Mouse (Mus musculus) mature B cell (primary cell): ENCODE data around the gene Plxna2.

Experiments
- in situ Hi-C: fragments of 300-500 bp; cut with MboI; formaldehyde crosslinking; loops from 2 replicates; pipeline ENCODE4 v1.14.3; 2019

Gene Plxna2

DNA sequence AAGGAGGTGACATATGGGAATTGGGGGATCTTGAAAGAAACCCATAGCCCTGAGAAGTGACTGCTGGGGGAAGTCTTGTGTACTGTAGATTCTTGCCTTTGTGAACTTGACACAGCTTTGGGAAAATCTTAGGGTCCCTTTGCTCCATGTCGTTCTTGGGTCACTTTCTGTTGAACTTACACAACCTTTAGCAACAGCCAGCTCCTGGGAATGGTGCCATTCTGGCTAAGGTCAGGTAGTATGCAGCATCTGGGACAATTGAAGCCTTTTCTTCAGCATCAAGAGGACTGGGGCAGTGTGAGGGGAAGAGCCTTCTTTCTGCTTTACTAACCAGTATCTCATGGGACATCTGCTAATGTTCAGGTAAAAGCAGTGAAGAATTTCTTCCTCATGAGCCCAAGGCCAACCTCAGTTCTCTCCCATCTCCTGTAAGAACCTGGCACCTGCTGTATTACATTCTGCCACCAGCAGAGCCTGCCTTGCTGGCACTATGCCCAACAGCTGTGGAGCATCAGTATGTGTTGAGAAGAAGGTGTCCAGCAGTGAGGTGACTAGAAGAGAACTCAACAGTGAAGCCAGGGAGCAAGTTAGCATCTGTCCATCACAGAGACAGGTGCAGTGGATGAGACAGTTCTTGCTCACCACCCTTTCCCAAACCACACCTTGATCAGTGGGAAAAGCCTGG, 86.3 kb downstream of the Plxna2 start:
- in situ Hi-C loops: no loop called here

- in situ Hi-C loops: no loop called here
These were observed 88.5 kb downstream of the Plxna2 start for GRCm38 (mm10) chr1:194706566-194706965.

- in situ Hi-C loops: no loop called here
These were observed 94.4 kb downstream of the Plxna2 start for GRCm38 (mm10) chr1:194712373-194712772.

DNA sequence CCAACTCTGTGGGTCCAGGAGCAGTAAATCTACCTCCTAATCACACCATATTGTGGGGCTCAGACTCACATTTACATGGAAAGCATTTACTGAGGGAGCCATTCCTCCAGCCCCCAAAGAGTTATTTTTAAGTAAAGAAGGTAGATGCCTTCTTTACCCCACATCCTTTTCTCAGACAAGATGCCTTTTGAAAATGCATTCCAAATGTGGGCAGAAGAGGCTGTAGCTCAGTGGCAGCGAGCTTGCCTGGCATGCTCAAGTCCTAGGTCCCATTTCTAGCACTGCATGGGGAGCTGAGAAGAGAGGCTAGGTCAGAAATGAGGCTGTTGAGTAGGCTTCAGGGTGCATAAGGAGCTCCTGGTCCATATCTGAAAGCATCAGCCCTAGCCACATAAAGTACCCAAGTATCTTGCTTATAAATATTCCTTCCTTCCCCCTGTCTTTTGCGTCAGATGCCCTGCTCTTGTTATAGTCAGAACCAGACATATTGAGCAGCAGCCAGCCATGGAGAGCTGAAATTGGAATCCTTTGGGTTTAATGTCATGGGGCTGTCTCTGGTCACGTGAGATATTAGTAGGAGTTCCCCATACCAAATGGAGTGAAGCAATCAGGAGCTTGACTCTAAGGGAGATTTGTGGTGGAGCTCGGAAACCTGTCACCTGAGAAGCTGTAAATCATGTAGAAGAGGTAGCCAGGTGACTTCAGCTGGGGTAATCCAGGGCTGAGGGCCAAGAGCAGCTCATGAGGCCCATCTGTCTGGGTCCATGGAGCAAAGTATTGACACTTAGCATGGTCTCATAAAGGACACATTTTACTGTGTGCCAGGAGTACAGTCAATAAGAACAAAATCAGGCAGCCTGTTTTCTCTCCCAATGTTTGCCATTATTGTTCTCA, 96.4 kb downstream of the Plxna2 start:
- in situ Hi-C loops: no loop called here

- in situ Hi-C loops: no loop called here
These were observed 99.4 kb downstream of the Plxna2 start for GRCm38 (mm10) chr1:194717451-194717874.

DNA sequence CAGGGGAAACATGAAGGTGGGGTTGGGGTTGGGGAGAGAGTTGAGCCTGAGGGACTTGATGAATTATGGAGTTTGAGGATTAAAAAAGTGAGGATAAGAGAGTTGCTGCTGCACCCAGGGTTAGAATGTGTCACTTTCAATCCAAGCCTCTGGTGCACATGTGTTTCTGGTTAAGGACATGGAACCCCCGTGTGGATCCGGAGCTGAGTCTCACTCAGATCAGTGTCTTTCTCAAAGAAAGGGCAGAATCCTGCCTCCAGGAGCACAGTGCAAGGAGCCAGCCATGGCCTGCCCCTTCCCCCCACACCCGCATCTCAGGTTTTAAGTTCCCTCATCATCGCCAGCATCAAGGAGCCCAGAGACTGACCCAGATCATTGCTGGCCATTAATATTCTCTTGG, 102.4 kb downstream of the Plxna2 start:
- in situ Hi-C loops: no loop called here

GRCm38 (mm10) chr1:194721260-194721659, 103.2 kb downstream of the Plxna2 start:
- in situ Hi-C loops: no loop called here

DNA sequence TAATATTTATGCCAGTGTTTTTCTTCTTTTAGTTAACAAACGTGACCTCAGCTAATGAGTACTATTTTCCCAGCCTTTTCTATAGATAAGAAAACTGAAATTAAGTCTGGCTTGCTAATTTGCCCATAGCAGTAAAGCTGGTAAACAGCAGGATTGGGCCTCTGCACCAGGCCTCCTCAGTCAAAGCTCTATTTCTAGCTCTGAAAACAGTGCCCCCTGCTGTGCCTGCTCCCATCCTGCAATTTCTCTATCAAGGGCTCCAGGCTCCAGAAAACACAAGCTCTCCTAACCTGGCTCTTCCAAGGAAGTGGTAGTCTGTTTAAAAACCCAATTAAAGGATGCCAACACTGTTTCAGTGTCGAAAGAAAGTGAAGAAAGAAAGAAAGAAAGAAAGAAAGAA, 104.3 kb downstream of the Plxna2 start:
- in situ Hi-C loops: no loop called here

GRCm38 (mm10) chr1:194734836-194735235, 116.8 kb downstream of the Plxna2 start:
- in situ Hi-C loops: no loop called here

- in situ Hi-C loops: no loop called here
These were observed 121.9 kb downstream of the Plxna2 start for GRCm38 (mm10) chr1:194739894-194740293.

DNA sequence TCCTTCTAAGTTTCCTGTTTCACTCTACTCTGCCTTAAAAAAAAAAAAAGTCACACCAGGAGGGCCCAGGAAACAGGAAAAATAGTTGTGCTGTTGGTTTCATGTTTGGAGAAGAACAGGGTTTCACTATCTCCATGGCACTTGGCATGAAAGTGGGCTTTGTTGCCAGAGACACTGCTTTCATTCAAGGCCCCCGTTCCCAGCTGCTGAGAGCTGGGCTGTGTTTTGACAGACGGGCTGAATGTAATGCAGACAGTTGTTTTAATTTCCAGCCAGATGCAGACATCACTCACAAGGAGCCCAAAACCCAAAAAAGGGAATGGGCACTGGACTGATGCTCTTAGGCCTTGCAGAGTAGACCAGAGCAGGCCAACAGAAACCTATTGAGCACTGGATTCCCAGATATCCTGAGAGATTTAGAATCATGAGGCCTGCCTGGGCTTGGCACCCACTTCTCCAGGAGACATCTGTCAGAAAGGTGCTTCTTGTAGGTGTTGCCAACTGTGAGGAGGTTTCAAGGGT, 124.9 kb downstream of the Plxna2 start:
- in situ Hi-C loops: no loop called here

DNA sequence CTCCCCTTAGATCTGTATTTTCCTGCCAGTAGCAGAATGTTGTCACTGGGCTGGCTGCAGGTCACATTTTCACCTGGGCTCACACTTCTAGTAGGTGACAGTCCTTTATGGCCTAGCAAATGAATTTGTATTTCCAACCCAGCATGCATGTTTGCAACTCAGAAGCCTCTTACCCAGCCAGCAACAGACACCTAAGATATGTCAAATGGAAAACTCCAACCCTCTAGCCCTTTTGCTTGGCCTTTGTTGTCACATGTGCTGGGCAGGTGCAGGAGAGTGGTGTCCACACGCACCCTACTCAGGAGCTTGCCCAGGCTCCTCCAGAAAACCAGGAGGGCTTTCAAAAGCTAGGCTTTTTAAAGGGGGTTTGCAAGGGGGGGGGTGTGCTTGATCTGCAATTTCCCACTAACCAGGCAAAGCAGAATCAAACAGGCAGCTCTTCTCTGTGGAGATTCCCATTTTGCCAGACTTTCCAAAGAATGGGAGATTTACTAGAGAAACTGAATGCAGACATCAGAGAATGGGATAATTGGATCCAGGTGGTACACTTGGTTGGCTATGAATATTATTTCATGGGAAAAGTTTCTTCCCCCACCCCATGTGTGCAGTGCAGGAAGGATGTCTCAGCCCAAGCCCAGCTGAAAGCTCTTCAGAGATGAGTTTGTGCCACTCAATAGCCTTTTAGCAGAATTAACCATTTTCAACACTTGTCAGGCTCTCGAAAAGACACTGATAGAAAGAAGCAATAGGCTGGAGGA, 127.3 kb downstream of the Plxna2 start:
- in situ Hi-C loops: no loop called here

DNA sequence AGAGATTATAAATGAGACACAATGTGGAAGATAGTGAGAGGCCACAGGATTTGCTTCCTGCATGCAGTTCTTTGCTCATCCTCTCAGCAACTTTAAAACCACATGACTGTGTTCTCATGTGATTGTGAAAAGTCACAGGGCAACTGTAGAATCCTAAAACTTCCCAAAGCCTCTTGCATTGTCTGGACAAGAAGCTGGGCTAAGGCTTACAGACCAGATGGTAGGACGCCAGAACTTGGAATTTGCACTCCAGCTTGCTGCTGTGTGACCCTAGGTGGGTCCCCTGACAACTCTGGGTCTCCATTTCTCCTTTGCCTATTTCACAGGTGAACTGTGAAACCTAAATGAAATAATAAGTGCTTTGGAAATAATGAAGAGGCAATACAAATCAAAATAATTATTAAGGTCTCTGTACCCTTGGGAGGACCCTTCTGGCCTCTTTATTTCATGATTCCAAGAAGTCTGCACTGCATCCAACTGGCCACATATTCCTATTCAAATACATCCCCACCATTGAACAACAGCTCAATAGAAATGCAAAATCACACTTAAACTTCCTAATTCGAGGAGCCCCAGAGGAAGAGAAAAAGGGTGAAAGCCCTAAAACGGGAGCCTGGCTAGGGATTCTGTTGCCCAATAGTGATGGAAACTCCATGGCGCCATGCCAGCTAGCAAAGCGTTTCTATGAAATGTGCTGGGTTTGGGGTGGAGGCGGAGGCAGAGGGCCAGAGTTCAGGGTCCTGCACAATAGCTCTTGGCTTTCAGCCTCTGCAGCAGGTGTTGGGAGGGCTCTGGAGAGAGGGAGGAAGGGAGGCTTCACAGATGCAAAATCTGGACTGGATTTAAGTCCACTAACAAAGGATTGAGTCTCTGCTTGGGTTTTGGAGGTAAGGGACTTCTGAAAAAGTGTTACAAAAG, 128.6 kb downstream of the Plxna2 start:
- in situ Hi-C loops: no loop called here

- in situ Hi-C loops: no loop called here
These were observed 129.2 kb downstream of the Plxna2 start for GRCm38 (mm10) chr1:194747258-194747657.

DNA sequence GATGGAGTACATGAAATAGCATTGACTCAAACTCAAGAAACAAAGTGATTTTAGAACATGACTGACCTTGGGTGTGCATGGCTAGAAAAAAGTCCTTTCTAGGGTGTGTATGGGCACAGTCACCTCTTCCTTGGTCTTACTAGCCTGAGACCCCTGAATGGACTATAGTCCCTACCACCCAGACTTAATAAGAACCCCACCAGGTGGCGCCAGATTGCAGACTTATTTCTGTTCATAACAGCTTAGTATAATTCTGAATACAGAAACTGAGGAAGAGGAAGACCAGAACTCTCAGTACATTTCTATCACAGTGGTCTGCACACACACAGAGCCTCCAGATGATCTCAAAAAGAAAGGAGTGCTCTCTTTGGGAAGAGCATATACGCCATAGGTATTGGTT, 135.2 kb downstream of the Plxna2 start:
- in situ Hi-C loops: no loop called here

DNA sequence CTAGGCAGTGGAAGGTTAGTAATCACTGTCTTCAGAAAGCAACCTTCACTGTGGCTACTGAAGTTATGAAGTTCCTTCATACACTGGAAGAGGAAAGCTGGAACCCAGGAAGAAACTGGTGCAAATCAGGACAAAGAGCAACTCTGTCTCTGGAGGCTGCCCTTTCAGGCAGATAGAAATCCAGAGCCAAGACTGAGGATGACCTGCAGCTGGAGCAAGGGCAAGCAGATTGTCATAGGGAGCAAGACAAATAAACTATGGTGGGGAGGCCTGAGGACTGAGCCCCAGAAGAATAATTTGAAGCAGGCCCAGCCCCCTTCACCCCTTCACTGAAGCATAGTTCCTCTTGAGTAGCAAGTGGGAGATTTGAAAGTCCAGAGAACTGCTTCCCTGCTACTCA, 138.0 kb downstream of the Plxna2 start:
- in situ Hi-C loops: no loop called here

DNA sequence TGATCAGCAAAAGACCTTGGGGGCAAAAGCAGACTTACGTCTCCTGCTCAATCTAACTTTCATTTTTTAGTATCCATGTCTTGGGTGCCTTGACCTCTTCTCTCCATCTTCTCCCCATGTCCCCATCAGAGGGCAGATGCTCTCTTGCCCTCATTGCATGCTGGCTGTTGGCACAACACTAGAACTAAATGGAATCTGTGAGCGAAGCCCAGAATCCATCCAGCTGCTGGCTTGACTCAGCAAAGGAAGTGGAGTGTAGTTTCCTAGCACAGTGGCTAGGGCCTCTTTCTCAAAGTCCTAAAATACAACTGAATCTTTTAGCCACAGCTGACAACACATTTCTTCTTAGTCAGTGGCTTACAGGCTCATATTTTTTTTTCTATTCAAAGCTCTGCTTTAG, 138.4 kb downstream of the Plxna2 start:
- in situ Hi-C loops: no loop called here

- in situ Hi-C loops: no loop called here
These were observed 138.8 kb downstream of the Plxna2 start for GRCm38 (mm10) chr1:194756863-194757262.

DNA sequence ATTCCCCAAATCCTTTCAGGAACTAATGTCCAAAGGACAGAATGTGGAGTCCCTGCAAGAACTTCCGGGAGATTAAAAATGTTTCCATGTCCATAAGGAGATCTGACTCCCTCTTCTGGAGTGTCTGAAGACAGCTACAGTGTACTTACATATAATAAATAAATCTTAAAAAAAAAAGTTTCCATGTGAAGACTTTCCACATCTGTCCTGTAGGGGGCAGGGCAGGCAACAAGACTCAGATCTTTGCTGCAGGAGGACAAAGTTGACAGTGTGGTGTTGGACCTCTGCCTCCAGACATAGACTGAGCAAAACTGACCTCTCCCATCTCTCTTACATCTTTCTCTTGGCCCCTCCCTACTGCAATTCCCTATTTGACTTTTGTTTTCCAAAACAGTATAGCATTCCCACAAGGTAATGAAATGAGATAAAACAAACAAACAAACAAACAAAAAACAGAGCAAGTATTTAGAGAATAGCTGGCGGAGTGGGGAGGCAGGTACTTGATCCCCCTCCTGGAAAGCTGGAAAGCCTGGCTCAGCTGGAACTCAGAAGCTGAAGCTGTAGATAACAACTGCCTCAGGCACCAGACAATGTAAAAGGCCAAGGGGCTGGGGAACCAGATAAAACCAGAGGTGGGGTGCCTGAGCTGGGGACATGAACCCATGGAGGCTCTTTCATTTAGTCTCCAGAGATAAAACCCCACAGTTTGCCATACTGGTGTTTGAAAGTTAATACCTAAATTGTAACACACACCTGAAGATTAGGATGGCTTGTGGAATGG, 143.6 kb downstream of the Plxna2 start:
- in situ Hi-C loops: no loop called here

- in situ Hi-C loops: no loop called here
These were observed 144.9 kb downstream of the Plxna2 start for GRCm38 (mm10) chr1:194762896-194763295.
